Mouse (Mus musculus) G1E (cell line): ENCODE results near the gene Mpv17. TPM values are rescaled to one million over a fixed set of nuclear protein-coding genes. Genes with fewer than 3 reads are reported as not detected.

Experiments
- ATAC-seq: 2 replicates; pipeline ENCODE4 v1.8.0; 2016; ENCODE audit warnings: mild to moderate bottlenecking; ENCODE audit not compliant: insufficient number of reproducible peaks, poor library complexity, low FRiP score, severe bottlenecking; ENCODE audit errors: extremely low read depth
- DNase-seq: peaks from one replicate; pipeline ENCODE4 v3.0.0; 2012; ENCODE audit warnings: low spot score
- H3K27me3 ChIP-seq: 2 replicates; pipeline ENCODE4 v1.6.1; 2012; ENCODE audit warnings: mild to moderate bottlenecking, low read length, inconsistent platforms; ENCODE audit not compliant: insufficient read depth
- H3K36me3 ChIP-seq: replicated peaks from 2 replicates; pipeline ENCODE3; 2012; ENCODE audit warnings: mild to moderate bottlenecking, inconsistent platforms
- H3K4me1 ChIP-seq: 2 replicates; pipeline ENCODE4 v1.6.1; 2012; ENCODE audit warnings: low read depth, low read length, inconsistent platforms, mixed read lengths; ENCODE audit not compliant: insufficient read depth
- H3K4me3 ChIP-seq: 2 replicates; pipeline ENCODE4 v1.5.1; 2012; ENCODE audit warnings: low read depth, mild to moderate bottlenecking, inconsistent platforms, low read length, moderate library complexity, mixed read lengths
- H3K9me3 ChIP-seq: replicated peaks from 2 replicates; pipeline ENCODE4 v1.6.1; 2012; ENCODE audit warnings: inconsistent platforms
- CTCF ChIP-seq: IDR thresholded peaks from 2 replicates; pipeline ENCODE4 v1.5.1; 2012; ENCODE audit warnings: low read depth, low read length, inconsistent platforms, mixed read lengths
- GATA1 ChIP-seq: IDR thresholded peaks from 2 replicates; pipeline ENCODE4 v1.6.1; 2012; ENCODE audit warnings: borderline replicate concordance, low read length, inconsistent platforms, mixed read lengths
- GATA2 ChIP-seq: IDR thresholded peaks from 2 replicates; pipeline ENCODE4 v1.6.1; 2012; ENCODE audit warnings: low read depth, low read length, inconsistent platforms, borderline replicate concordance
- POLR2AphosphoS5 ChIP-seq: IDR thresholded peaks from 2 replicates; pipeline ENCODE4 v1.6.1; 2012; ENCODE audit warnings: low read depth, low read length, inconsistent platforms; ENCODE audit not compliant: insufficient replicate concordance
- TAL1 ChIP-seq: conservative IDR thresholded peaks from 2 replicates; pipeline ENCODE4 v1.6.1; 2012; ENCODE audit warnings: low read depth, low read length, inconsistent platforms, mixed read lengths
- polyA plus RNA-seq: library from polyadenylated mRNA; stranded (reverse); fragments of >175 nt; gene quantifications from 2 replicates; pipeline ENCODE4 v1.2.3, GENCODE M21; 2012
- total RNA-seq, 2 experiments: library from RNA; stranded (forward) in 1 of 2; stranded (reverse) in 1 of 2; fragments of 200-1000 nt in 1 of 2; fragments of >200 nt in 1 of 2; fragmentation: Nextera tagmentation in 1 of 2; gene quantifications; 2 replicates each; pipeline ENCODE4 v1.2.3; 2014 to 2017

Mpv17 gene
- total and polyA plus RNA-seq, 3 experiments, result 27.7 to 70.3 (median 56.6) TPM

DNA sequence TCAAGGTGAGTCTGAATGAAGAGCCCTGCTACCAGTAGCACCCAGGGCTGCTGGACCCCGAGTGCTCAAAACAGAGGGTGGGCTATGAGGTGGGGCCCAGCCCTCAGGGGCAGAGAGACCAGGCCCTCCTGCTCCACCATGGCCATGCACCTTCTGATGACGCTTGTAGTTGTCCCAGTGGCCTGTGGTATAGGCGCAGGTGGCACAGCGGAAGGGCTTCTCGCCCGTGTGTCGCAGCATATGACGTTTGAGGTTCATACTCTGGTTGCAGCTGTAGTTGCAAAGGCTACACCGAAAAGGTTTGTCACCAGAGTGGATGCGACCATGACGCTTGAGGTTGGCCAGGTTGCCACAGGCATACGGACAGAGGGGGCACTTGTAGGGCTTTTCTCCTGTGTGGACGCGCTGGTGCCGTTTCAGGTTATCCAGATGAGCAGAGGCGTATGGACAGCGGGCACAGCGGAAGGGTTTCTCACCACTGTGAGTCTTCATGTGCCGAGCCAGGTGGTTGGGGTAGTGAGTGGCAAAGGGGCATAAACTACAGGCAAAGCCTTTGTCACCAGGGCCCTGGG lies 45.4 kb upstream of the Mpv17 start:
- no peak for ATAC-seq
- no peak for DNase-seq
- TF ChIP-seq POLR2AphosphoS5 (no peak), GATA2 (no peak), TAL1 (no peak), CTCF (no peak), GATA1 (no peak)
- H3K27me3 ChIP-seq, result no peaks in the 10 kb centered on the region
- peaks cover 82% of the 10 kb centered on the region for H3K4me1 ChIP-seq
- H3K36me3 ChIP-seq, result peaks cover 91% of the 10 kb centered on the region
- no peaks in the 10 kb centered on the region for H3K9me3 ChIP-seq
- H3K4me3 ChIP-seq, result peak overlapping the region; percentile 65; the same call in 1 of the 2 replicates

- ATAC-seq, result no peak
- peaks cover 89% of the 10 kb centered on the region for H3K36me3 ChIP-seq
- H3K27me3 ChIP-seq, result no peaks in the 10 kb centered on the region
- H3K4me1 ChIP-seq, result peaks cover 84% of the 10 kb centered on the region
- no peaks in the 10 kb centered on the region for H3K9me3 ChIP-seq
- TF ChIP-seq GATA1 (no peak), POLR2AphosphoS5 (no peak), TAL1 (no peak), GATA2 (no peak), CTCF (no peak)
- no peak for DNase-seq
- no peak overlapping the region; the same call in 1 of the 2 replicates for H3K4me3 ChIP-seq
These were observed 44.7 kb upstream of the Mpv17 start for GRCm38 (mm10) chr5:31198616-31199320.

DNA sequence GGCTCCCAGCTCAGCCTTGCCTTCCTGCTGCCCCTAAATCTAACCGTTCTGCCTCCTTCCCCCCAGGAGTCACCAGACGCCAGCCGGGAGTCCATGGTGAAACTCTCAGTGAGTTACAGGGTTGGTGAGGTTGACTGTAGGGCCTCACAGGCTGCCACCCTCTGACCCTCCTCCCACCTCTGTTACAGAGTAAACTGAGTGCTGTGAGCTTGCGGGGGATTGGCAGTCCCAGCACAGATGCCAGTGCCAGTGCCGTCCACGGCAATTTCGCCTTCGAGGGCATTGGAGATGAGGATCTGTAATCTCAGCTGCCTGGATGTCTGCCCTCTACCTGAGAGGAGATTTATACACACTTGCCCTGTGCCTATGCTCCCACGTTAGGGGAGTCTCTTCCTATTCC lies 44.1 kb upstream of the Mpv17 start:
- no peak for DNase-seq
- no peak for ATAC-seq
- H3K4me3 ChIP-seq, result no peak overlapping the region; the same call in 1 of the 2 replicates
- H3K27me3 ChIP-seq, result no peaks in the 10 kb centered on the region
- no peak for TF ChIP-seq TAL1
- TF ChIP-seq CTCF, result no peak
- TF ChIP-seq GATA1, result no peak
- no peak for TF ChIP-seq POLR2AphosphoS5
- no peak for TF ChIP-seq GATA2
- H3K9me3 ChIP-seq, result no peaks in the 10 kb centered on the region
- peaks cover 83% of the 10 kb centered on the region for H3K36me3 ChIP-seq
- H3K4me1 ChIP-seq, result peaks cover 83% of the 10 kb centered on the region

DNA sequence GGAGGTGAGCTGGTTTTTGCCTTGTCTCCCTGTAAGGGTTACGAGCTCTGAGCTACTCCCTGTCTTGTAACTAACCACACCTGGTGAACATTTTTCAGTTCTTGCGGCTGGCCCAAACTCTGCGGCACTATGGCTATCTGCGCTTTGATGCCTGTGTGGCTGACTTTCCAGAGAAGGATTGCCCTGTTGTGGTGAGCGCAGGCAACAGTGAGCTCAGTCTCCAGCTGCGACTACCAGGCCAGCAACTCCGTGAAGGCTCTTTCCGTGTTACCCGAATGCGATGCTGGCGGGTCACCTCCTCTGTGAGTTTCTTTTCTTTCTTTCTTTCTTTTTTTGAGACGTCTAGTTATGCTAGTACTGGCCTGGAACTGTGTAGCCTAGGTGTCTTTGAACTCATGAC lies 43.0 kb upstream of the Mpv17 start:
- ATAC-seq (no peak), DNase-seq (no peak)
- H3K4me3 ChIP-seq, result no peak overlapping the region
- TF ChIP-seq GATA2 (no peak), GATA1 (no peak), CTCF (no peak), TAL1 (no peak), POLR2AphosphoS5 (no peak)
- H3K27me3 ChIP-seq, result no peaks in the 10 kb centered on the region
- peaks cover 74% of the 10 kb centered on the region for H3K4me1 ChIP-seq
- H3K36me3 ChIP-seq, result peaks cover 73% of the 10 kb centered on the region
- no peaks in the 10 kb centered on the region for H3K9me3 ChIP-seq

DNA sequence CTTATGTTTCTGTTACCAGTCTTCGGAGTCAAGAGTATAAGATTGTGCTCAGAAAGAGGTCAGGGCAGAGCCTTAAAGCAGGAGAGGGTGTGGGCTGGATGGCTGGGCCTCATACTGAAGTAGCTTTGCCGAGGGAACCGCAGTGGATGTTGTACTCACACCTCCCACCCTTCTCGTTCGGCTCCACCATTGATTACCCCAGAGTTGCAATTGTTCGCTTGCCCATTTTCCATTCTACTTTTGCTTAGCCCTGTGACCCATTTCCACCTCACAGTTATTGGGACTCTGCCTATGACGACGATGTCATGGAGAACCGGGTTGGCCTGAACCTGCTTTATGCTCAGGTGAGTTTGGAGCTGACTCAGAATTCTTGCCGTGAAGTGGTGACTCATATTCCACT lies 42.2 kb upstream of the Mpv17 start:
- no peak for TF ChIP-seq CTCF
- no peak for TF ChIP-seq GATA2
- no peak for TF ChIP-seq POLR2AphosphoS5
- no peak for TF ChIP-seq TAL1
- no peak for TF ChIP-seq GATA1
- no peaks in the 10 kb centered on the region for H3K27me3 ChIP-seq
- H3K36me3 ChIP-seq, result peaks cover 73% of the 10 kb centered on the region
- no peaks in the 10 kb centered on the region for H3K9me3 ChIP-seq
- no peak overlapping the region for H3K4me3 ChIP-seq
- H3K4me1 ChIP-seq, result peaks cover 76% of the 10 kb centered on the region
- ATAC-seq (no peak), DNase-seq (no peak)

DNA sequence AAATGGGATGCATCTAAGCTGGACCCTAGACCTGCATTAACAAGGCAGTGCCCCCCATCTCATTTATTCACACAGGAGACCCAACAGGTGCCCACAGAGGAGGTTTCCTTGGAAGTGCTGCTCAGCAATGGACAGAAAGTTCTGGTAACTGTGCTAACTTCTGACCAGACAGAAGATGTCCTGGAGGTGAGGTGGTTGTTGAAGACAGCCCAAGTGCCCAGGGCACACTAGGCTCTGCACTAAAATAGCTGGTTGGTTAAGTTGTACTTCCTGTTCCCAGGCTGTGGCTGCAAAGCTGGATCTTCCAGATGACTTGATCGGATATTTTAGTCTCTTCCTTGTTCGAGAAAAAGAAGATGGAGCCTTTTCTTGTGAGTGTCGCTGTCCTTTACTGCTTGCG lies 41.6 kb upstream of the Mpv17 start:
- no peaks in the 10 kb centered on the region for H3K9me3 ChIP-seq
- H3K4me1 ChIP-seq, result peaks cover 79% of the 10 kb centered on the region
- H3K4me3 ChIP-seq, result no peak overlapping the region
- peaks cover 76% of the 10 kb centered on the region for H3K36me3 ChIP-seq
- TF ChIP-seq TAL1 (no peak), CTCF (no peak), GATA1 (no peak), POLR2AphosphoS5 (no peak; the same call in 1 of the 2 replicates), GATA2 (no peak)
- ATAC-seq (no peak), DNase-seq (no peak)
- H3K27me3 ChIP-seq, result no peaks in the 10 kb centered on the region
